Mouse (Mus musculus) adrenal gland, postnatal 0 days (tissue): ENCODE measurements around the gene Acad10. TPM values are rescaled to one million over a fixed set of nuclear protein-coding genes. Genes with fewer than 3 reads are reported as not detected.

Experiments
- polyA plus RNA-seq: library from polyadenylated mRNA; unstranded; fragments of >200 nt; fragmentation: Nextera tagmentation; extraction: Ambion mirVana; gene quantifications from 2 replicates; pipeline ENCODE4 v1.2.1, GENCODE M21; 2015

Gene Acad10
- 4.5 and 5.3 TPM in 2 replicates for polyA plus RNA-seq

DNA sequence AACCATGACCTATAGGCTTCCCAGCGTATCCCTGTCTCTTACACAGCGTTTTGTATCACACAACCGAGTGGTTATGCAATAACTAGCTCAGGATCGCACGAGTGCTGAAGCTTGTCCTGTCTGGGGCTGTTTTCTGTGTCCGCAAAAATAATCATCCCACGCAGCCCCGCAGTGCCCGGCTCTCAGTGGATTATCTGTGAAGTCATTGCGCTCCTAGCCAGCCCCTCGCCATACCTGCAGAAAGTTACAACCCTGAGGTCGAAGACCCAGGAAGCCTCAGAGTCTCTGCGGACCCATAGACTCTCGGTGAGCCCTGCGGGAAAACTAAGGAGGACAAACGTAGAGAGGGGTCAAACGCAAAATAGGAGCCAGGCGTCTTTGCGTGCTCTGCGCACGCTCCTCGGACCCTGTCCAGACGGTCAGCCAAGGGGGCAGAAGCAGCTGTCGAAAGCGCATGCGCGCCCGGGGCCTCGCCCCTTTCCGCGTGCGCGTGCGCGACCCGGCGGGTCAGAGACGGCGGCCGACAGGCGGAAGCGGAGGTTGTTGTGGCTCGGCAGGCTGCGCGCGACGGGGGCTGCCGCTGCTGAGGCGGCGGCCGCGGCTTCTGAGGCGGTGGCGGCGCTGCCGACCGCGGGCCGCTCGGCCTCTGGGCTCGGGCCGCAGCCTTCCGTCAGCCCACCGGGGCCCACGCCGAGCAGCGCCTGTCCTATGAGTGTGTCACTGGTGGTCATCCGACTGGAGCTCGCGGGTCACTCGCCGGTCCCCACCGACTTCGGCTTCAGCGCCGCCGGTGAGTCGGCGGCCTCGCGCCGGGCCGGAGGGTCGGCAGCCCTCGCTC, at the start of gene Acad10, which contains the start of gene Brap:
TSS of gene Acad10 (minus strand) at position 456 of the 838 bp plus-strand sequence.
TSS of gene Brap (plus strand) at position 505 of the 838 bp plus-strand sequence.

DNA sequence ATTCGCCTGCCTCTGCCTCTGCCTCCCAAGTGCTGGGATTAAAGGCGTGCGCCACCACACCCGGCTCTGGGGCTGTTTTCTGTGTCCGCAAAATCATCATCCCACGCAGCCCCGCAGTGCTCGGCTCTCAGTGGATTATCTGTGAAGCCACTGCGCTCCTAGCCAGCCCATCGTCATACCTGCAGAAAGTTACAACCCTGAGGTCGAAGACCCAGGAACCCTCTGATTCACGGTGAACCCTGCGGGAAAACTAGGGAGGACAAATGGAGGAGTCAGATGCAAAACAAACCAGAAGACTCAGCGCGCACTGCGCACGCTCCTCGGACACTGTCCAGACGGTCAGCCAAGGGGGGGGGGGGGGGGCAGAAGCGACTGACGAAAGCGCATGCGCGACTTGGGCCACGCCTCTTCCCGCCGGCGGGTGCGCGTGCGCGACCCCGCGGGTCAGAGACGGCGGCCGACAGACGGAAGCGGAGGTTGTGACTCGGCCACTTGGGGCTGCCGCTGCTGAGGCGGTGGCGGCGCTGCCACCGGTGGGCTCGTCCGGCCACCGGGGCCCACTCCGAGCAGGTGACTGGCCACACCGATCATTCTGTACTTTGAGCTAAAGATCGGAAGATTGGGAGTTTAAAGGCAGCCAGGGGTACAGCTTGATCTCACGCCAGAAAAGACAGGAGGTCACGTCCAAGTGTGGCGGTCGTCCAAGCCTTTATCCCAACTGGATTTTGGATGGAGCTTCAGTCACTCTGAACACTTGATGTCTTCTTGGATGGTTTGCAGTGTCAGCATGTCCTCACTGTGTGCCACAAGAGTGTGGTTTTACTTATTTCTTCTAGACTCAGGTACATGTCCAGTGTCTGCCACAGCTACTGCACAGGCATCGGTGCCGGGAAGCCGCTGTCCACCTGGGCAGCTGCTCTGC, 41.5 kb downstream of the Acad10 start, which contains the start of gene Acad12:
TSS of gene Acad12 (minus strand) at position 347 of the 922 bp plus-strand sequence.

DNA sequence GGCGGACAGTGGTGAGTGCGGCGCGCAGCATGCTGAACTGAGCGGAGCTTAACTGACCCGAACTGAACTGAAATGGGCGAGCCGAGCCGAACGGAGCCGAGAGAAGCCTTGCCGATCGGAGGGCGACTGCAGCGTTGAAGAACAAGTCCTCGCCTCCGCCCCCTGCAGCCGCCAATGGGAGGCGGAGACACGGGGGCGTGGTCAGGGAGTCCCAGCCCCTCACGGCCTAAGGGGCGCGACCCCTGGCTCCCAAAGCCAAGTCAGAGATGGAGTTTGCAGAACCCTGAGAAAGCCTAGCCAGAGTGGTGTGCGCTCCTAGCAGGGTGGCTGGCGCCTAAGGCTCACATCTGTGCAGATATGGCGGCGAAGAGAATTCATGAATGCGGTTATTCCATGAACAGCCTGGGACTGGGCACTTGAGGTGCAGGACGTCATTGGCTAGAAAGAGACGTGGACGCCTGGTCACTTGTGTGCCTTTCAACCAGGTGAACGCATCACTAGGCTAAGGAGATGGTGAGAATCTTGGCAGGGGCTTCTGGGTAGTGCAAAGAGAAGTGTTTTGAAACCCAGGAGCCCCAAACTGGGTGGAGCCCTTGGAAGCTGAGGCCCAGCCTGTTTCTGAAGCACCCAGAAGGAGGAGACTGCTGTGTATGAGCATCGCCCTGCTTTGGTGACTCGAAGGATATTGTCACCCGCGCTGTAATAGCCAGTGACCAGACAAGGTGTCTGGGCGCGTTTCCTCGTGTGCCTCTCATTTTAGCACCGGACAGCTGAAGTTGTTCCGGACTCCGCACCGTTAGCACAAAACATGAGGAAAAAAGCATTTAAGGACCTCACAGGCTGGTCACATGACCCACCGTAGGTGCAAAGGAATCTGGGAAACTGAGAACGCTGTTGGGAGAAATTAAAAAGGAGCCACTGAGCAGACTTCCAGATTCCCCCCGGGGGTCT, 66.6 kb downstream of the Acad10 start, which contains the start of gene Aldh2:
TSS of gene Aldh2 (minus strand) at position 374 of the 951 bp plus-strand sequence.

Other genes starting within 250 kb of the Acad10 start
- gene Tmem116, start 208.6 kb downstream of the Acad10 start, polyA plus RNA-seq = 2.1 and 5.5 TPM in 2 replicates
- 116 and 122 TPM in 2 replicates for gene Erp29, start 208.0 kb downstream of the Acad10 start, polyA plus RNA-seq
- gene Adam1b, start 157.1 kb downstream of the Acad10 start, polyA plus RNA-seq = not detected in 2 replicates
- gene Adam1a, start 115.0 kb downstream of the Acad10 start, polyA plus RNA-seq = 0.71 and 0.99 TPM in 2 replicates
- not detected in 2 replicates for gene Gm42878, start 115.0 kb downstream of the Acad10 start, polyA plus RNA-seq
- gene Mapkapk5, start 114.6 kb downstream of the Acad10 start, polyA plus RNA-seq = 28.0 and 43.6 TPM in 2 replicates
- gene Aldh2, start 66.7 kb downstream of the Acad10 start, polyA plus RNA-seq = 233 and 493 TPM in 2 replicates
- gene Acad12, start 41.6 kb downstream of the Acad10 start, polyA plus RNA-seq = 5.8 and 9.6 TPM in 2 replicates
- 29.9 and 36.1 TPM in 2 replicates for gene Brap, start within 50 bp of the Acad10 start, polyA plus RNA-seq
- 63.0 and 79.0 TPM in 2 replicates for gene Atxn2, start 50.8 kb upstream of the Acad10 start, polyA plus RNA-seq
- gene Sh2b3, start 177.1 kb upstream of the Acad10 start, polyA plus RNA-seq = 13.1 and 20.9 TPM in 2 replicates
- gene Pheta1, start 188.5 kb upstream of the Acad10 start, polyA plus RNA-seq = 17.5 and 19.0 TPM in 2 replicates